Mouse (Mus musculus) CH12.LX (cell line): ENCODE results near the gene Adgrb3. TPM values are rescaled to one million over a fixed set of nuclear protein-coding genes. Genes with fewer than 3 reads are reported as not detected.

ENCODE experiments used
- DNase-seq: peaks from one replicate; pipeline ENCODE4 v3.0.0-alpha.2; 2013; ENCODE audit errors: extremely low read depth
- H3K27ac ChIP-seq: 2 replicates; pipeline ENCODE4 v1.5.1; 2012; ENCODE audit warnings: low read depth, mild to moderate bottlenecking, control low read depth, moderate library complexity; ENCODE audit not compliant: insufficient read depth
- H3K27me3 ChIP-seq: replicated peaks from 2 replicates; pipeline ENCODE3; 2012; ENCODE audit warnings: inconsistent platforms
- H3K36me3 ChIP-seq, 2 experiments: replicated peaks in 1 of 2; 2 replicates each; pipeline versions ENCODE3 to v1.6.1; 2012; ENCODE audit warnings: inconsistent platforms in 1 of 2, low read length in 1 of 2, mild to moderate bottlenecking in 1 of 2, mixed read lengths in 1 of 2, moderate library complexity in 1 of 2; ENCODE audit not compliant: control insufficient read depth in 1 of 2, insufficient read depth in 1 of 2
- H3K4me1 ChIP-seq, 2 experiments: 2 replicates each; pipeline ENCODE4 v1.6.1; 2012; ENCODE audit warnings: inconsistent platforms in 1 of 2, moderate library complexity in 1 of 2; ENCODE audit not compliant: insufficient read depth in 2 of 2, control insufficient read depth in 1 of 2
- H3K4me2 ChIP-seq: 2 replicates; pipeline ENCODE4 v1.6.1; 2012; ENCODE audit warnings: low read depth, mild to moderate bottlenecking, control low read depth; ENCODE audit not compliant: poor library complexity, insufficient read depth, severe bottlenecking
- H3K4me3 ChIP-seq, 3 experiments: fragments of 150-350 bp in 1 of 3; sonication (generic) in 1 of 3; replicated peaks in 1 of 3; 2 replicates each; pipeline versions ENCODE3 to v1.5.1; 2011 to 2012; ENCODE audit warnings: low read depth in 2 of 3, low read length in 2 of 3, mild to moderate bottlenecking in 2 of 3, moderate library complexity in 2 of 3, control low read depth in 1 of 3, improper control_type of control experiment in 1 of 3, inconsistent platforms in 1 of 3, mixed read lengths in 1 of 3; ENCODE audit not compliant: poor library complexity in 1 of 3
- H3K79me2 ChIP-seq: replicated peaks from 2 replicates; pipeline ENCODE4 v1.6.1; 2012; ENCODE audit warnings: mild to moderate bottlenecking, moderate library complexity; ENCODE audit not compliant: control insufficient read depth, poor library complexity, insufficient read depth, severe bottlenecking; ENCODE audit errors: extremely low read depth
- H3K9ac ChIP-seq: 2 replicates; pipeline ENCODE4 v1.6.1; 2012; ENCODE audit warnings: low read depth, mild to moderate bottlenecking, control low read depth, moderate library complexity; ENCODE audit not compliant: insufficient read depth
- H3K9me3 ChIP-seq: replicated peaks from 2 replicates; pipeline ENCODE3; 2012; ENCODE audit warnings: low read length, inconsistent platforms, mixed read lengths
- BHLHE40 ChIP-seq: IDR thresholded peaks from 2 replicates; pipeline ENCODE4 v1.6.1; 2011; ENCODE audit warnings: mild to moderate bottlenecking, low read depth, low read length, improper control_type of control experiment
- E2F4 ChIP-seq: IDR thresholded peaks from 2 replicates; pipeline ENCODE4 v1.6.1; 2011; ENCODE audit warnings: low read depth, low read length, improper control_type of control experiment; ENCODE audit not compliant: insufficient replicate concordance
- ETS1 ChIP-seq: conservative IDR thresholded peaks from 2 replicates; pipeline ENCODE4 v1.6.1; 2012; ENCODE audit warnings: low read depth, mild to moderate bottlenecking, inconsistent platforms, low read length, improper control_type of control experiment, moderate library complexity
- GABPA ChIP-seq: IDR thresholded peaks from 2 replicates; pipeline ENCODE4 v1.6.1; 2012; ENCODE audit warnings: low read depth, low read length, improper control_type of control experiment, inconsistent platforms; ENCODE audit not compliant: insufficient replicate concordance
- HCFC1 ChIP-seq: IDR thresholded peaks from 2 replicates; pipeline ENCODE4 v1.6.1; 2012; ENCODE audit warnings: low read depth, mild to moderate bottlenecking, inconsistent platforms, low read length, improper control_type of control experiment
- JUN ChIP-seq: IDR thresholded peaks from 2 replicates; pipeline ENCODE4 v1.6.1; 2011; ENCODE audit warnings: low read depth, mild to moderate bottlenecking, low read length, improper control_type of control experiment, moderate library complexity; ENCODE audit not compliant: insufficient read depth
- JUND ChIP-seq: conservative IDR thresholded peaks from 2 replicates; pipeline ENCODE4 v1.6.1; 2011; ENCODE audit warnings: low read depth, low read length, improper control_type of control experiment
- MAFK ChIP-seq: IDR thresholded peaks from 2 replicates; pipeline ENCODE4 v1.6.1; 2011; ENCODE audit warnings: low read length, improper control_type of control experiment; ENCODE audit not compliant: insufficient replicate concordance
- MXI1 ChIP-seq: IDR thresholded peaks from 2 replicates; pipeline ENCODE4 v1.6.1; 2011; ENCODE audit warnings: mild to moderate bottlenecking, low read depth, low read length, improper control_type of control experiment
- MYC ChIP-seq: IDR thresholded peaks from 2 replicates; pipeline ENCODE4 v1.6.1; 2011; ENCODE audit warnings: low read depth, mild to moderate bottlenecking, improper control_type of control experiment, low read length
- NELFE ChIP-seq: IDR thresholded peaks from 2 replicates; pipeline ENCODE4 v1.6.1; 2011; ENCODE audit warnings: low read depth, low read length, improper control_type of control experiment
- NRF1 ChIP-seq: IDR thresholded peaks from 2 replicates; pipeline ENCODE4 v1.6.1; 2014; ENCODE audit warnings: low read depth, mild to moderate bottlenecking, inconsistent platforms, low read length, improper control_type of control experiment, moderate library complexity
- POLR2A ChIP-seq: IDR thresholded peaks from 2 replicates; pipeline ENCODE4 v1.6.1; 2011; ENCODE audit warnings: low read depth, mild to moderate bottlenecking, improper control_type of control experiment, low read length
- POLR2AphosphoS2 ChIP-seq: IDR thresholded peaks from 2 replicates; pipeline ENCODE4 v1.6.1; 2011; ENCODE audit warnings: low read depth, low read length, improper control_type of control experiment
- SIN3A ChIP-seq: IDR thresholded peaks from 2 replicates; pipeline ENCODE4 v1.6.1; 2012; ENCODE audit warnings: low read length, improper control_type of control experiment, inconsistent platforms
- SMC3 ChIP-seq: IDR thresholded peaks from 2 replicates; pipeline ENCODE4 v1.6.1; 2011; ENCODE audit warnings: low read depth, low read length, improper control_type of control experiment
- USF1 ChIP-seq: IDR thresholded peaks from 2 replicates; pipeline ENCODE4 v1.6.1; 2014; ENCODE audit warnings: low read depth, mild to moderate bottlenecking, inconsistent platforms, low read length, improper control_type of control experiment
- ZC3H11A ChIP-seq: IDR thresholded peaks from 2 replicates; pipeline ENCODE4 v1.6.1; 2012; ENCODE audit warnings: low read depth, mild to moderate bottlenecking, inconsistent platforms, low read length, improper control_type of control experiment
- ZKSCAN1 ChIP-seq: IDR thresholded peaks from 2 replicates; pipeline ENCODE4 v1.6.1; 2012; ENCODE audit warnings: low read depth, inconsistent platforms, low read length, improper control_type of control experiment, borderline replicate concordance
- ZMIZ1 ChIP-seq: IDR thresholded peaks from 2 replicates; pipeline ENCODE4 v1.6.1; 2012; ENCODE audit warnings: low read depth, mild to moderate bottlenecking, inconsistent platforms, low read length, improper control_type of control experiment
- dilution Hi-C: fragments of 300-500 bp; cut with MboI; formaldehyde crosslinking; loops from 2 replicates; pipeline ENCODE4 v1.14.3; 2020; ENCODE audit warnings: low sequenced_read_pairs; ENCODE audit not compliant: extremely low pct_unique_long_range_greater_than_20kb, extremely low pct_ligation_motif_present
- in situ Hi-C: fragments of 300-500 bp; cut with MboI; formaldehyde crosslinking; loops from 3 replicates; pipeline ENCODE4 v1.14.3; 2019; ENCODE audit warnings: low sequenced_read_pairs, low pct_ligation_motif_present, low pct_unique_long_range_greater_than_20kb, mixed read lengths
- polyA plus RNA-seq: library from polyadenylated mRNA; unstranded; fragments of >175 nt; gene quantifications from 2 replicates; pipeline ENCODE4 v1.2.1, GENCODE M21; 2012; ENCODE audit warnings: low read depth; ENCODE audit not compliant: insufficient read length
- total RNA-seq, 2 experiments: library from RNA; depleted of rRNA; stranded (reverse); fragments of 300-350 nt in 1 of 2; fragments of >200 nt in 1 of 2; gene quantifications; 2 replicates each; pipeline ENCODE4 v1.2.3; 2012 to 2014

Adgrb3 gene
- total and polyA plus RNA-seq, 3 experiments: not detected

GRCm38 (mm10) chr1:25178347-25179130 is 651.0 kb downstream of the Adgrb3 start:
- Histone ChIP-seq H3K36me3 (no peaks in the 10 kb centered on the region), H3K4me3 (no peak overlapping the region), H3K27me3 (no peaks in the 10 kb centered on the region), H3K4me2 (no peak overlapping the region), H3K9me3 (peaks cover 54% of the 10 kb centered on the region), H3K79me2 (no peaks in the 10 kb centered on the region), H3K9ac (no peak overlapping the region), H3K27ac (no peak overlapping the region), H3K4me1 (no peaks in the 10 kb centered on the region)
- in situ Hi-C loops (no loop called here), dilution Hi-C loops (no loop called here)
- TF ChIP-seq JUND (no peak), E2F4 (no peak), NRF1 (no peak), ZMIZ1 (no peak), BHLHE40 (no peak), JUN (no peak)
- DNase-seq: no peak

- Histone ChIP-seq H3K9me3 (peaks cover 52% of the 10 kb centered on the region), H3K36me3 (no peaks in the 10 kb centered on the region), H3K9ac (no peak overlapping the region), H3K27ac (no peak overlapping the region), H3K27me3 (no peaks in the 10 kb centered on the region), H3K4me1 (no peaks in the 10 kb centered on the region), H3K4me2 (no peak overlapping the region), H3K79me2 (no peaks in the 10 kb centered on the region), H3K4me3 (no peak overlapping the region)
- dilution Hi-C loops (no loop called here), in situ Hi-C loops (no loop called here)
- no peak for TF ChIP-seq BHLHE40
- no peak for TF ChIP-seq ETS1
- TF ChIP-seq JUND: no peak
- TF ChIP-seq POLR2AphosphoS2: no peak
- TF ChIP-seq ZC3H11A: no peak
- no peak for TF ChIP-seq USF1
- no peak for DNase-seq
Measured at GRCm38 (mm10) chr1:25167120-25167519, 662.4 kb downstream of the Adgrb3 start.

GRCm38 (mm10) chr1:25166036-25166796 is 663.3 kb downstream of the Adgrb3 start:
- no peak overlapping the region for H3K9ac ChIP-seq
- DNase-seq: no peak
- no peaks in the 10 kb centered on the region for H3K27me3 ChIP-seq
- no peak overlapping the region for H3K27ac ChIP-seq
- H3K4me3 ChIP-seq: no peak overlapping the region
- no peaks in the 10 kb centered on the region for H3K36me3 ChIP-seq
- no peaks in the 10 kb centered on the region for H3K4me1 ChIP-seq
- dilution Hi-C loops (no loop called here), in situ Hi-C loops (no loop called here)
- H3K79me2 ChIP-seq: no peaks in the 10 kb centered on the region
- TF ChIP-seq POLR2A (no peak), NRF1 (no peak), SIN3A (no peak), JUN (no peak), MXI1 (no peak), NELFE (no peak), MAFK (no peak), SMC3 (no peak), USF1 (no peak), ZKSCAN1 (no peak), E2F4 (no peak), GABPA (no peak), HCFC1 (no peak), POLR2AphosphoS2 (no peak), MYC (no peak)
- peaks cover 51% of the 10 kb centered on the region for H3K9me3 ChIP-seq
- no peak overlapping the region for H3K4me2 ChIP-seq
